Mouse (Mus musculus) mesoderm, embryonic 11.5 days (tissue): ENCODE measurements at regions not wholly inside any gene's neighbourhood (a gene's known extent, or its start where the extent isn't known, plus 50 kb on each side); places are given as distances from the start of the nearest gene placed in this dataset.

ENCODE experiments used
- DNase-seq: peaks from one replicate; pipeline ENCODE4 v3.0.0-alpha.2; 2012; ENCODE audit warnings: low read depth, low spot score

- no peak for DNase-seq
Observed at GRCm38 (mm10) chr6:66236368-66236767, 284.0 kb downstream of the 4930544G11Rik start.

- DNase-seq: no peak
Observed at GRCm38 (mm10) chr6:66255378-66255777, 279.8 kb upstream of the Mad2l1 start.

- no peak for DNase-seq
Observed at GRCm38 (mm10) chr6:66263429-66263828, 271.8 kb upstream of the Mad2l1 start.

- DNase-seq: no peak
Observed at GRCm38 (mm10) chr6:66263918-66264317, 271.3 kb upstream of the Mad2l1 start.

GRCm38 (mm10) chr6:66268427-66268826 lies 266.8 kb upstream of the Mad2l1 start:
- no peak for DNase-seq

- no peak for DNase-seq
Observed at GRCm38 (mm10) chr6:66271414-66272206, 263.6 kb upstream of the Mad2l1 start.

GRCm38 (mm10) chr6:66272216-66272615 lies 263.0 kb upstream of the Mad2l1 start:
- no peak for DNase-seq

- DNase-seq: no peak
Observed at GRCm38 (mm10) chr6:66274737-66275136, 260.5 kb upstream of the Mad2l1 start.

GRCm38 (mm10) chr6:66280701-66281100 lies 254.5 kb upstream of the Mad2l1 start:
- no peak for DNase-seq

- no peak for DNase-seq
Observed at GRCm38 (mm10) chr6:66282566-66283115, 252.5 kb upstream of the Mad2l1 start.

- no peak for DNase-seq
Observed at GRCm38 (mm10) chr6:66283521-66283920, 251.7 kb upstream of the Mad2l1 start.

- DNase-seq: no peak
Observed at GRCm38 (mm10) chr6:66287607-66288006, 247.6 kb upstream of the Mad2l1 start.

- DNase-seq: no peak
Observed at GRCm38 (mm10) chr6:66289196-66289595, 246.0 kb upstream of the Mad2l1 start.

GRCm38 (mm10) chr6:66291576-66291975 lies 243.6 kb upstream of the Mad2l1 start:
- DNase-seq: no peak

- no peak for DNase-seq
Observed at GRCm38 (mm10) chr6:66298056-66298455, 237.1 kb upstream of the Mad2l1 start.

GRCm38 (mm10) chr6:66300189-66300588 lies 235.0 kb upstream of the Mad2l1 start:
- DNase-seq: no peak

- DNase-seq: no peak
Observed at GRCm38 (mm10) chr6:66344848-66345247, 190.3 kb upstream of the Mad2l1 start.

- no peak for DNase-seq
Observed at GRCm38 (mm10) chr6:66347356-66347755, 187.8 kb upstream of the Mad2l1 start.

GRCm38 (mm10) chr6:66361130-66361529 lies 174.1 kb upstream of the Mad2l1 start:
- no peak for DNase-seq

- no peak for DNase-seq
Observed at GRCm38 (mm10) chr6:66367263-66367662, 167.9 kb upstream of the Mad2l1 start.

- no peak for DNase-seq
Observed at GRCm38 (mm10) chr6:66381279-66381934, 153.8 kb upstream of the Mad2l1 start.

- no peak for DNase-seq
Observed at GRCm38 (mm10) chr6:66382347-66383010, 152.7 kb upstream of the Mad2l1 start.
